Mouse (Mus musculus): ENCODE data around the gene Nacc1. TPM values are rescaled to one million over a fixed set of nuclear protein-coding genes. Genes with fewer than 3 reads are reported as not detected.
A peak's percentile ranks its signal among the peaks of the same experiment; 100 is the strongest.

Nacc1 gene
- total RNA-seq, 2 experiments from 2014 or later: 32.0 to 32.6 TPM

GRCm38 (mm10) chr8:84655336-84656190 is 32.1 kb downstream of the Nacc1 start:
- intact Hi-C loops (cut with DNase I): loop anchor here (2.0 kb wide), 1 partner anchor 17 kb away; no protein-coding TSS in a partner anchor

GRCm38 (mm10) chr8:84654597-84654996 is 33.1 kb downstream of the Nacc1 start:
- intact Hi-C loops (cut with DNase I): loop anchor here (2.0 kb wide), 1 partner anchor 16 kb away; no protein-coding TSS in a partner anchor
- no peak for DNase-seq (ENCODE audit: low spot score)

More at GRCm38 (mm10) chr8:84655336-84656190, 32.1 kb downstream of the Nacc1 start:
- DNase-seq (ENCODE audit: low spot score): peak; percentile 23

- intact Hi-C loops (cut with DNase I): no loop called here
- DNase-seq (ENCODE audit: low spot score): no peak
These were observed 34.5 kb downstream of the Nacc1 start for GRCm38 (mm10) chr8:84653092-84653631.

GRCm38 (mm10) chr8:84650213-84650612 is 37.4 kb downstream of the Nacc1 start:
- DNase-seq (ENCODE audit: low spot score): no peak
- intact Hi-C loops (cut with DNase I): no loop called here

GRCm38 (mm10) chr8:84647461-84647901 is 40.2 kb downstream of the Nacc1 start:
- intact Hi-C loops (cut with DNase I): no loop called here

GRCm38 (mm10) chr8:84646800-84647199 is 40.9 kb downstream of the Nacc1 start:
- DNase-seq (ENCODE audit: low spot score): no peak
- intact Hi-C loops (cut with DNase I): no loop called here

More at GRCm38 (mm10) chr8:84647461-84647901, 40.2 kb downstream of the Nacc1 start:
- DNase-seq (ENCODE audit: low spot score): no peak

- DNase-seq (ENCODE audit: low spot score): no peak
- intact Hi-C loops (cut with DNase I): no loop called here
These were observed 44.6 kb downstream of the Nacc1 start for GRCm38 (mm10) chr8:84643019-84643418.

- no peak for DNase-seq (ENCODE audit: low spot score)
- intact Hi-C loops (cut with DNase I): no loop called here
These were observed 45.9 kb downstream of the Nacc1 start for GRCm38 (mm10) chr8:84641578-84642361.

- no peak for DNase-seq (ENCODE audit: low spot score)
- intact Hi-C loops (cut with DNase I): no loop called here
These were observed 46.9 kb downstream of the Nacc1 start for GRCm38 (mm10) chr8:84640617-84641294.

- no peak for DNase-seq (ENCODE audit: low spot score)
- intact Hi-C loops (cut with DNase I): no loop called here
These were observed 47.6 kb downstream of the Nacc1 start for GRCm38 (mm10) chr8:84640010-84640588.

- DNase-seq (ENCODE audit: low spot score): peak; percentile 93
- intact Hi-C loops (cut with DNase I): loop anchor here (2.0 to 5.0 kb wide), 4 partner anchors 15 to 173 kb away; partner anchors contain the start of genes Nacc1 and Trmt1
These were observed 48.3 kb downstream of the Nacc1 start for GRCm38 (mm10) chr8:84639162-84640009.

GRCm38 (mm10) chr8:84638555-84639161 is 49.0 kb downstream of the Nacc1 start:
- intact Hi-C loops (cut with DNase I): loop anchor here (2.0 to 5.0 kb wide), 4 partner anchors 16 to 174 kb away; partner anchors contain the start of genes Nacc1 and Trmt1
- DNase-seq (ENCODE audit: low spot score): no peak

- no peak for DNase-seq (ENCODE audit: low spot score)
- intact Hi-C loops (cut with DNase I): loop anchor here (2.0 to 5.0 kb wide), 4 partner anchors 17 to 175 kb away; partner anchors contain the start of genes Nacc1 and Trmt1
These were observed 49.6 kb downstream of the Nacc1 start for GRCm38 (mm10) chr8:84637946-84638554.

- intact Hi-C loops (cut with DNase I): loop anchor here (5.0 kb wide), 2 partner anchors 44 to 51 kb away; partner anchors contain the start of genes Nacc1 and Trmt1
- no peak for DNase-seq (ENCODE audit: low spot score)
These were observed 51.5 kb downstream of the Nacc1 start for GRCm38 (mm10) chr8:84636051-84636691.

- DNase-seq (ENCODE audit: low spot score): no peak
- intact Hi-C loops (cut with DNase I): loop anchor here (5.0 kb wide), 2 partner anchors 43 to 52 kb away; partner anchors contain the start of genes Nacc1 and Trmt1
These were observed 52.1 kb downstream of the Nacc1 start for GRCm38 (mm10) chr8:84635397-84636050.

GRCm38 (mm10) chr8:84634849-84635304 is 52.8 kb downstream of the Nacc1 start:
- peak; percentile 50 for DNase-seq (ENCODE audit: low spot score)
- intact Hi-C loops (cut with DNase I): loop anchor here (5.0 kb wide), 2 partner anchors 43 to 52 kb away; partner anchors contain the start of genes Nacc1 and Trmt1
